Mouse (Mus musculus) liver, postnatal 0 days (tissue): Measurements from ENCODE around the gene Xpo5. TPM values are rescaled to one million over a fixed set of nuclear protein-coding genes. Genes with fewer than 3 reads are reported as not detected.

Experiments used
- ATAC-seq: fragments of 200-750 bp; cut with Nextera tagmentation; 2 replicates; pipeline ENCODE4 v1.8.0; 2017; ENCODE audit warnings: mild to moderate bottlenecking, moderate library complexity
- DNase-seq: peaks from one replicate; pipeline ENCODE4 v3.0.0-alpha.2; 2016
- H3K27ac ChIP-seq: fragments of 300-500 bp; sonication (generic); 2 replicates; pipeline ENCODE4 v1.5.1; 2014; ENCODE audit warnings: antibody characterized with exemption, moderate library complexity, mild to moderate bottlenecking, low read depth
- H3K27me3 ChIP-seq: fragments of 300-500 bp; sonication (generic); 2 replicates; pipeline ENCODE4 v1.6.1; 2014; ENCODE audit warnings: low read length, control low read depth, mixed read lengths; ENCODE audit not compliant: insufficient read depth
- H3K36me3 ChIP-seq: fragments of 300-500 bp; sonication (generic); replicated peaks from 2 replicates; pipeline ENCODE4 v1.6.1; 2014; ENCODE audit warnings: mild to moderate bottlenecking, control low read depth, low read length, moderate library complexity, mixed read lengths; ENCODE audit not compliant: insufficient read depth
- H3K4me1 ChIP-seq: fragments of 300-500 bp; sonication (generic); 2 replicates; pipeline ENCODE4 v1.6.1; 2014; ENCODE audit warnings: antibody characterized with exemption, mild to moderate bottlenecking, control low read depth; ENCODE audit not compliant: insufficient read depth
- H3K4me2 ChIP-seq: fragments of 300-500 bp; sonication (generic); 2 replicates; pipeline ENCODE4 v1.6.1; 2014; ENCODE audit warnings: low read depth, mild to moderate bottlenecking, low read length, moderate library complexity, mixed read lengths
- H3K4me3 ChIP-seq: fragments of 300-500 bp; sonication (generic); 2 replicates; pipeline ENCODE4 v1.5.1; 2014; ENCODE audit warnings: low read depth, low read length
- H3K9ac ChIP-seq: fragments of 300-500 bp; sonication (generic); replicated peaks from 2 replicates; pipeline ENCODE4 v1.6.1; 2014; ENCODE audit warnings: mild to moderate bottlenecking, moderate library complexity
- H3K9me3 ChIP-seq: fragments of 300-500 bp; sonication (generic); 2 replicates; pipeline ENCODE4 v1.6.1; 2016; ENCODE audit warnings: mild to moderate bottlenecking, control low read depth, low read length, mixed read lengths
- CTCF ChIP-seq: sonication (generic); IDR thresholded peaks from 2 replicates; pipeline ENCODE4 v1.5.1; 2016; ENCODE audit warnings: antibody characterized with exemption, low read depth
- EP300 ChIP-seq: IDR thresholded peaks from 2 replicates; pipeline ENCODE4 v1.6.1; 2016; ENCODE audit warnings: antibody characterized with exemption, low read depth, mild to moderate bottlenecking
- WGBS: fragments of 180-500 bp; shearing (Covaris S2); extraction: QIAGEN DNeasy Blood & Tissue Kit; methylation state at CpG from one replicate; pipeline ENCODE4 v1.1.7; 2014; ENCODE audit not compliant: insufficient replicate concordance; 5-methylcytosine and 5-hydroxymethylcytosine counted together
- polyA plus RNA-seq: library from polyadenylated mRNA; unstranded; fragments of >200 nt; fragmentation: Nextera tagmentation; extraction: Ambion mirVana; gene quantifications from 2 replicates; pipeline ENCODE4 v1.2.1, GENCODE M21; 2015

The Xpo5 gene
- polyA plus RNA-seq, 1 experiment from 2014 or later, result 8.7 TPM

DNA sequence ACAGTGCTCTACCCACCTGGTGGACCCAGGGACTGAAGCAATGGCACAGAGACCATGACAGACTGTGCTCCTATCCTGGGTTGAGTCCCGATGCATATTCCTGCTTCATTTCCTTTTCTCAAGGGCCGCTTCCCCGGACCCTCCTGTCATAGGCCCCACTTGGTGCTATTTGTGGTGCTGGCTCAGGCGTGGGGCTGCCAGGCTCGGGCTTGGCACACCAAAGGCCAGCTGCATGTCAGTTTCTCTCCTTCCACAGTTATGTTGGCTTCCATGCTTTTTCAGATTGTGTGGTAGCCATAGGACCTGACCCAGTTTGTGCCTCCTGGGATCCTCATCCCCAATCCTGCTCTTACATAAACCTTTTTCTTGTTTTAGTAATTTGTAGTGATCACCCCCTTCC, 33.8 kb upstream of the Xpo5 start:
- WGBS, result 91% methylated on average over 5 of the region's 5 CpGs
- TF ChIP-seq EP300 (no peak), CTCF (no peak)
- H3K4me1 ChIP-seq, result no peaks in the 10 kb centered on the region
- no peak for DNase-seq
- peaks cover 95% of the 10 kb centered on the region for H3K36me3 ChIP-seq
- no peaks in the 10 kb centered on the region for H3K9me3 ChIP-seq
- no peak overlapping the region for H3K4me3 ChIP-seq
- H3K9ac ChIP-seq, result no peak overlapping the region
- H3K27me3 ChIP-seq, result no peaks in the 10 kb centered on the region
- H3K27ac ChIP-seq, result peak overlapping the region; percentile 20; the same call in 1 of the 2 replicates
- no peak for ATAC-seq
- no peak overlapping the region for H3K4me2 ChIP-seq

DNA sequence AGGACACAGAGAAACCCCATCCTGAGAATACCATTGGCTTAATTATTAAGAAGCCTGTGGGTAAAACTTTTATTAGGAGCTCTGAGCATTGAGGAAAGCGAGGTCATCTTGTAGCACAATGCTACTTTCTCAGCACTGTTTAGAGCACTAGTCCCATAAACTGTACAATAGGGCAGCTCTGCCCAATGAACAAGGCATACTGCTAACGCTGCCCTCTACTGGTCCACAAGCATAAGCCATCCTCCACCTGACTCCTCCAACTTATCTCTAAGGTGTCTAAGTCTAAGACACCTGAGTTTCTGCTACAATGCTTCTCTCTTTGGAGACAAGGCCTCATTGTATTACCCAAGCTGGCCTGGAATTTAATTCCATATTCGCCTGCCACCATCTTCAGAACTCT, 32.0 kb upstream of the Xpo5 start:
- H3K36me3 ChIP-seq, result peaks cover 84% of the 10 kb centered on the region
- H3K4me3 ChIP-seq, result no peak overlapping the region
- TF ChIP-seq EP300, result no peak
- TF ChIP-seq CTCF, result peak; percentile 85
- no peak overlapping the region for H3K4me2 ChIP-seq
- H3K27ac ChIP-seq, result no peak overlapping the region
- no peaks in the 10 kb centered on the region for H3K4me1 ChIP-seq
- no peak for DNase-seq
- no peaks in the 10 kb centered on the region for H3K9me3 ChIP-seq
- no peak for ATAC-seq
- H3K9ac ChIP-seq, result no peak overlapping the region
- 67% methylated on average over 3 of the region's 3 CpGs for WGBS
- H3K27me3 ChIP-seq, result no peaks in the 10 kb centered on the region

DNA sequence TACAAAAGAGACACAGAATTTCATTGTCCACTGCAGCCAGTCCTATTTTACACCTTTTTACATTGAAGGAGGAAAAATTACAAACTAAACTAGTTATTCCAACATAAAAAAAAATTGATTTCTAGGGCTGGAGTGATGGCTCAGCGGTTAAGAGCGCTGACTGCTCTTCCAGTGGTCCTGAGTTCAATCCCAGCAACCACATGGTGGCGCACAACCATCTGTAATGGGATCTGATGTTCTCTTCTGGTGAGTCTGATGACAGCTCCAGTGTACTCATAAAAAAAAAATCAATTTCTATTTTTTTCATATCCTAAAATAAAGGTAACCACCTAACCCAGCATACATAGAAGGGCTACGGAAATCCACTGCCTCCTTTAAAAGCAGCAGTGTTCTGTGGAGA, 20.3 kb upstream of the Xpo5 start:
- Histone ChIP-seq H3K27me3 (no peaks in the 10 kb centered on the region), H3K36me3 (peaks cover 77% of the 10 kb centered on the region), H3K4me2 (no peak overlapping the region), H3K4me1 (no peaks in the 10 kb centered on the region), H3K27ac (no peak overlapping the region), H3K9me3 (no peaks in the 10 kb centered on the region), H3K9ac (no peak overlapping the region), H3K4me3 (no peak overlapping the region)
- ATAC-seq, result no peak
- DNase-seq, result no peak
- WGBS, result 92% methylated on average over 4 of the region's 4 CpGs
- peak; percentile 56 for TF ChIP-seq CTCF
- TF ChIP-seq EP300, result no peak

DNA sequence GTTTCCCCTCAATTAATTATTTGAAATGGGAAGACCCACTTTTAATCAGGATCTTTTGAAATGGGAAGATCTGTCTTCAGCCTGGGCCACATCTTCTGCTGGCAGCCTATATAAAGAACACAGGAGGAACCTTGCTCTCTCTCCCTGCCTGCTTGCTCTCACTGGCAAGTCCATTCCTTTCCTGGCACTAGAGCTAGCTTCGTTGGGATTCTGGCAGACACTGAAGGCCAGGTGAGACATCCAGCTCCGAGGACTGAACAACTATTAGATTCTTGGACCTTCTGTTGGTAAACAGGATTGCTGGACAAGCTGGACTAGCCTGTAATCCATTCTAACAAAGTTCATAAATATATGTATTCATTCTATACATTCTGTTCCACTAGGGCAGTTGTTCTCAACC, 13.8 kb upstream of the Xpo5 start:
- H3K4me3 ChIP-seq, result no peak overlapping the region
- no peak overlapping the region for H3K4me2 ChIP-seq
- TF ChIP-seq CTCF (no peak), EP300 (no peak)
- no peak for ATAC-seq
- H3K27ac ChIP-seq, result no peak overlapping the region
- H3K4me1 ChIP-seq, result no peaks in the 10 kb centered on the region
- H3K9me3 ChIP-seq, result no peaks in the 10 kb centered on the region
- 88% methylated on average over 2 of the region's 2 CpGs for WGBS
- H3K27me3 ChIP-seq, result no peaks in the 10 kb centered on the region
- peaks cover 78% of the 10 kb centered on the region for H3K36me3 ChIP-seq
- DNase-seq, result no peak
- no peak overlapping the region for H3K9ac ChIP-seq

DNA sequence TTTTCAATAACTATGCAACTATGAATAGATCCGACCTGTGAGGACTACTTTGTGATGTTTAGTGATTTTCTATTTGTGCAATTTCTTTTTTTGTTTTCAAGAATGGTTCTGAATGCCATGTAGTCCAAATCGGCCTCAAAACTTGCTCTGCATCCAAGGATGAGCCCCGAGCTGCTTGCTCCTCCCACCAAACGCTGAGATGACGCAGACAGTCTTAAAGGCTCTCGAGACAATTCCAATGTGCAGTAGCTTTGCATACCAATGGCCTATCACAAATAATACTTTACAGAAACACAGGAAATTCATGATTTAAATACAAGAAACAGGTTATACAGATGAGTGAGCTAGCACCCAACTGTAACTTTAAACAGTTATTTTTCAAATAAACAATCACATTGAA, 1.4 kb upstream of the Xpo5 start:
- 43% methylated on average over 6 of the region's 6 CpGs for WGBS
- no peaks in the 10 kb centered on the region for H3K9me3 ChIP-seq
- TF ChIP-seq CTCF (no peak), EP300 (no peak)
- peaks cover 24% of the 10 kb centered on the region for H3K4me1 ChIP-seq
- peak overlapping the region; percentile 80; the same call in 1 of the 2 replicates for H3K9ac ChIP-seq
- H3K4me2 ChIP-seq, result peak overlapping the region; percentile 93
- H3K27me3 ChIP-seq, result no peaks in the 10 kb centered on the region
- peak; percentile 31 for DNase-seq
- H3K4me3 ChIP-seq, result peak overlapping the region; percentile 88
- no peak for ATAC-seq
- H3K27ac ChIP-seq, result no peak overlapping the region
- peaks cover 32% of the 10 kb centered on the region for H3K36me3 ChIP-seq

DNA sequence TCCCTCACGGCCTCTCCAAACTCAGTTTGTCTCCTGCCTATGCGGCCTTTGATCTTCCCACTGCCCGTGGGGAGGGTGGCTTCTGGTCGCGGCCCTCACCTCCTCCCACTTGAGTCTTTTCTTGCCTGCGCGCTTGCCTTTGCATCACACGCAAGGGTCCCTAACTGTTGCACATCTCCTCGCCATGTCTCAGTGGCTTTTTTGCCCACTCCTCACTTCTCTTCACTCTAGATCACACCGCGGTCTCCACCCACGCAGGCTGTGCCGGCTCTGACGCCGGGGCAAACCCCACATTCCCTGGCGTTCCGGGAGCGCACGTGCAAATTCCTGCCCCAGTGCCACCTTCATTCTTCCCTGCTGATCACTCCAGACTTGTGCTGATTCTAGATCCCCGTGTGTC, 496 bp downstream of the Xpo5 start:
- Histone ChIP-seq H3K4me1 (peaks cover 24% of the 10 kb centered on the region), H3K9me3 (no peaks in the 10 kb centered on the region), H3K27ac (peak overlapping the region; percentile 92), H3K27me3 (no peaks in the 10 kb centered on the region), H3K36me3 (peaks cover 33% of the 10 kb centered on the region), H3K9ac (peak overlapping the region; percentile 84), H3K4me3 (peak overlapping the region; percentile 88), H3K4me2 (peak overlapping the region; percentile 93)
- WGBS, result under 1% methylated on average over 20 of the region's 20 CpGs
- no peak for TF ChIP-seq EP300
- DNase-seq, result no peak
- peak; percentile 5 for ATAC-seq

DNA sequence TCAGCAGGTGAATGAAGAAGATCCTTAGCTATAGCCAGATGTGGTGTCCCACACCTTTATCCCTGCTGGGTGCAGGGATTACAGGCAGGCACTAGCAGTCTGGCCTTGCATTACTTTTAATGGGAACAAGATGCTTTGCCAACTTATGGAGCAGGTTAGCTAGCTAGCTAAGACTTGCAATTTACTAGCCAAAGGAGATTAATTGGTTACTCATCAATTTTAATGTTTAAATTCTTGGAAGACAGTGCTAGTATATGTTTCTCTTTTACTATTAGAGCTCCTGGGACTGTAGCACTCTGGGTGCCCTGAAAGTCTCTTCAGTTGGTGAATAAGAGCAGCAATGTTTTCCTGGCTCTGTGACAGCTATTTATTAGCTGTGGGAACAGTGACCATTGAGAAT, 4.1 kb downstream of the Xpo5 start:
- no peak for TF ChIP-seq CTCF
- TF ChIP-seq EP300, result no peak
- no peaks in the 10 kb centered on the region for H3K27me3 ChIP-seq
- H3K9ac ChIP-seq, result no peak overlapping the region; the same call in 1 of the 2 replicates
- no peak for ATAC-seq
- DNase-seq, result no peak
- no peaks in the 10 kb centered on the region for H3K9me3 ChIP-seq
- peaks cover 53% of the 10 kb centered on the region for H3K36me3 ChIP-seq
- H3K4me1 ChIP-seq, result peaks cover 15% of the 10 kb centered on the region
- peak overlapping the region; percentile 32; the same call in 1 of the 2 replicates for H3K4me2 ChIP-seq
- 0 out of 2 replicates have a peak overlapping the region, but pooled peaks have one; percentile 1 for H3K4me3 ChIP-seq
- H3K27ac ChIP-seq, result no peak overlapping the region
